Mouse (Mus musculus) B cell, adult 2 months (primary cell): ENCODE data around the gene Myo18b.

ENCODE experiments used
- DNase-seq, 2 experiments: peaks; one replicate each; pipeline ENCODE4 v3.0.0; 2022

Gene Myo18b

DNA sequence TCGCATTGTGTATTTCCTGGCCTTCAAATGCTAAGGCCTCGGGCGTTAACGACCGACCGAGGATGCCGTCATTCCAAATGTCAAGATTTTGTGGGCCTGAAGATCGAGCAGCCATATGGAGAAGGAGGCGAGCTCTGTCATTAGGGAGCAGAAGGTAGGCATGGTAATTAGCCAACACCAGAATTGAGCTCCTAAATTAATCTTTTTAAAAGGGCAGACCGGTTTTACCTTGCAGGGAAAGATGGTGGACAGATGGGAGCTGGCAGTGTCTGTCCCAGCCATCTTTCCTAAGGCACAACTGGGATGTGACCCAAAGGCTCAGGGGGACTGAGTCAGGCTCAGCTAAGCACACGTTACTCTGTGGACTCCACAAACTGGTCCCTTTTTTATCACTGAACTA is 151.6 kb downstream of the Myo18b start:
- DNase-seq: no peak

DNA sequence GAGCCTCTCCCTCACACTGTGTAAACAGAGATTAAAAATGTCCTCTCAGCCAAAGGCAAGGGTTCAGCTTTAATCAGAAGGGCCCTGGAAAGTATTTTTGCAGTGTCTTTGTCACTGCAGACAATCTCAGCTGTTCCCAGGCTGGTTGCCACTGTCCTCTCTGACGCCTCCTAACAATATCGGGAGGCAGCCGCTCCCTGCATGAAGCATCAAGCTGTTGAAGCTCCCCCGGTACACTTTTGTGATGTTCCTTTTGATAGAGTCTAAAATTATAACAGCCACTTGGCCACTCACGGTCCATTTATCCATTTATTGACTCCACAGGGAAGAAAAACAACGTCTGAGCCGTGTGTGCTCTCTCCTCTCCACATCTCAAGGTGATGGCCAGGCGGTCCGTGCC is 153.0 kb downstream of the Myo18b start:
- DNase-seq: no peak

GRCm38 (mm10) chr5:112740651-112741050 is 155.5 kb downstream of the Myo18b start:
- DNase-seq: no peak

GRCm38 (mm10) chr5:112735040-112735439 is 161.1 kb downstream of the Myo18b start:
- DNase-seq: no peak

GRCm38 (mm10) chr5:112730604-112731003 is 165.6 kb downstream of the Myo18b start:
- DNase-seq: no peak

GRCm38 (mm10) chr5:112728432-112728831 is 167.7 kb downstream of the Myo18b start:
- DNase-seq: no peak

GRCm38 (mm10) chr5:112718655-112719306 is 177.4 kb downstream of the Myo18b start:
- no peak for DNase-seq

DNA sequence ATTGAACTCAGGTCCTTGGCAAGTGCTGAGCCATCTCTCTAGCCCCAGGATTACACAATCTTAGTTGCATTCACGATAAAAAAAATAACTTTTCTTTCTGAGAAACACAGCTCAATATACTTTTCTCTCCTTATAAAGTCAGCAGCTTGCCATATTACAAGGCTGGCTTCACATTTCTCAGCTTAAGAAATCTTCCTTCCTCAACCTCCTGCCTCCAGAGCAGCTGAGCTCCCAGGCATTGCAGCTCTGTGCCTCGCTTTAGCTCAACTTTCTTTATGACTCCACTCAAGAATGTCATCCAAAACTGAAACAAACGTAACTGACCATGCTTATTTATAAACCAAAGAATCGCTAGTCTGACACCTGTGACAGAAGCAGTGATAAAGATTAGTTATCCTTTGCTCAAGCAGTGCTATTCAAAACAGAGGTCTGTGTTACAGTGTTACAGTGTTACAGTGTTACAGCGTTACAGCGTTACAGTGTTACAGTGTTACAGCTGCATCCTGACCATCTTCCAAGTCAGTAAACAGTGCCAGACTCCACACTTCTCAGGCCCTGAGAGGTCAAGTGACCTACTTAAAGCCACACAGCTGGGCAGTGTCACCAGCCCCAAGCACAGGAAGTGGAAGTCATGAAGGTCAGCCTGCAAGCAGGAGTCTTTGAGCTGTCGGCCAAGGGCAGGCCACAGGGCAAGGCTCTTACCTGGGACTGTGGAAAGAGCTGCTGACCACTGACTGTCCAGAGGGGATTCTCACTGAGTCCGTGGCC is 181.3 kb downstream of the Myo18b start:
- DNase-seq: no peak

GRCm38 (mm10) chr5:112709831-112710230 is 186.3 kb downstream of the Myo18b start:
- DNase-seq: no peak

GRCm38 (mm10) chr5:112708441-112708840 is 187.7 kb downstream of the Myo18b start:
- DNase-seq: no peak

GRCm38 (mm10) chr5:112707478-112707877 is 188.7 kb downstream of the Myo18b start:
- DNase-seq: no peak

DNA sequence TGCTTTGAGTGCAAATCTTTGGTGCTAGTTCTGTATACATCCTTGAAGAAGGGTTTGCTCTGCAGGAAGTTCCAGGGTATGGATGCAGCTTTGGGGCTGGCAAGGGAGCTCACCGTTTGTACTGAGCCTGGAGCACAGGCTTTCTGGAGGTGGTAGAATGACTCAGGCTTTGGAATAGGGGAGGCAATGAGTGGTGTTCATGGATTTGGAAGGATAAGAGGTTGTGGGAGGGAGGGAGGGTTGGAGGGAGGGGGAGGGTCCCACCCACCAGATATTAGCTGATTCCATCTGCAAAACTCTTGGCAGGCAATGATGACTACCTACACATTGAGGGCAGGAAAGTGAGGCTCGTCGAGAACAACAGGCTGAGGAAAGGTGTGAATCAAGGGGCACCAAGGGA is 195.4 kb downstream of the Myo18b start:
- DNase-seq: no peak

DNA sequence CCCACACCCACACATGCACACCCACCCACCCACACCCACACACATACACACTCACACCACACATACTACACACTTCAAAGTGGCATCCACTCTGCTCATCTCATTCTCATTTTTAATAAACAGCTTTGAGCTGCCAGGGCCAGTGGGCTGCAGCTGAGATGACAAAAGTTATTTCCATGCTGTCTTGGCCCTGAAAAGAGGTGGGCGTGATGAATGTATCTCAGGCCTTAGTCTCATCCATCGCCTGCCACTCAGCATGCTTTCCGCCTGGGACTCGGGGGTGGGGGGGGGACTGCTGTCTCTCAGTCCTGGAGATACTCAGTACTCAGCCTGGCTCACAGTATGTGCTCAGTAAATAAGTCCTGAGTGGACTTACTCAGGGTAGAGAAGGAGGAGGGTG is 199.5 kb downstream of the Myo18b start:
- no peak for DNase-seq

GRCm38 (mm10) chr5:112695254-112695711 is 200.9 kb downstream of the Myo18b start:
- no peak for DNase-seq

DNA sequence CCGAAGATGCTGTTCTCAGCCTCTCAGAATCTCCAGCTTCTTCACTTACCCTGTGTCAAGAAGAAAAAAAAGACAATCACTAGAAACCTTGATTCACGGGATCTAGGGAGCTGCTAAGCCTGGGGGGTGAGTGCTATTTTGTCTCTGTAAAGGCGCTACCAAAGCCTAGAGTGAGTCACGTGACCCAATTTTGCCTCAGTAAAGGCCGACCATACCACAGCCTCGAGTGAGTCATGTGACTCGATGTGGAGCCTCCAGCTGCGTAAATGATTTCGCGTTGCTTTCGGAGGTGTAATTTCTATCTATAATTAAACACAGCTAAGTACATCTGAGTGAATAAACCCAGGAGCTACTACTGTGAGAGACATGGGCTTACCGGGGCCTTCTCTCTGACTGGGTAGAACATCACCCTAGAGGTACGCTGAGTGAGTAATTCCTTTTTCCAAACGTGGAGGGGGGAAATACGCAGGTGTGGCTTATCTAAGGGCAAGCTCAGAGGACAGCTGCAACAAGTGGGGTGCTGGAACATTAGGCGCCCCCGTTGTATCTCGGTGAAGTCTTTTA is 202.8 kb downstream of the Myo18b start:
- DNase-seq: no peak

DNA sequence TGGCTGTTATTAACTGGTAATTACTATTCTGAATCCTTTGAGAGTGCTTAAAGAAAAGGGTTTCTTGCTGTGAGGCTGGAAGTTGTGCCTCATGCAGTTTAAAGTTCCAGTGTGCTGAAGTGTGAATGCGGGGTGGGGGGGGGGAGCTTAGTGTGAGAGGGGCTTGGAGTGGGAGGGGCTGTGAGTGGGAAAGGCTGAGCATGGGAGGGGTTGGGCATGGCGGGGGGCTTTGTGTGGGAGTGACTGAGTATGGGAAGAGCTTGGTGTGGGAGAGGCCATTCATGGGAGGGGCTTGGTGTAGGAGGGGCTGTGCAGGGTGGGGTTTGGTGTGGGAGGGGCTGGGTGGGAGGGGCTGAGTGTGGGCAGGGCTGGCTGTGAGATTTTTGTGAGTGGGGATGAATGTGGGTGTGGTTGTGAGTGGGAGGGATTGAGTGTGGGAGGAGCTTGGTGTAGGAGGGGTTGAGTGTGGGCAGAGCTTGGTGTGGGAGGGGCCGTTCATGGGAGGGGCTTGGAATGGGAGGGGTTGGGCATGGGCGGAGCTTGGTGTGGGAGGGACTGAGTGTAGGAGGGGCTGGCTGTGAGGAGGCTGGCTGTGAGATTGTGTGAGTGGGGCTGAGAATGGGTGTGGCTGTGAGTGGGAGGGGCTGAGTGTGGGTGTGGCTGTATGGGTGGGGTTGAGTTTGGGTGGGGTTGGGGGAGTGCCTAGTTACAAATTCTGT is 208.9 kb downstream of the Myo18b start:
- no peak for DNase-seq

- no peak for DNase-seq
These were observed 209.7 kb downstream of the Myo18b start for GRCm38 (mm10) chr5:112686309-112687099.

DNA sequence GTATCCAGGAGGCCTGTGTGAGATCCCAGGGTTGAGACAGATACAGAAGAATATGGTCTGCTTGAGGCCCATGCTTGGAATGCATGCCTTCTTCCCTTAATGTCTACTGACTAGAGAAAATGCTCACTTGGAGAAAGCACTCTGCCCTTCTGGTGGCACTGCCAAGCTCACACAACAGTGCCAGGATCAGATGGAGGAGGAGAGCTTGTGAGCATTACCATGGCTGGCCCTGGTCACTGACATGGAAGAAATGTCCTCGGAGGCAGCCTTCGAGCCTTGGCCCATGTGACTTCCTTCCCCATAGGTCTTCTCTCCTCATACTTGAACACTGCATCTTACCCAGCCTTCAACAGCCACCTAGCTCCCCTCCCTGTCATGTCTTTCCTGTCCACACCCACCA is 216.9 kb downstream of the Myo18b start:
- no peak for DNase-seq

- no peak for DNase-seq
These were observed 218.0 kb downstream of the Myo18b start for GRCm38 (mm10) chr5:112678153-112678552.

GRCm38 (mm10) chr5:112674806-112675205 is 221.4 kb downstream of the Myo18b start:
- no peak for DNase-seq

- DNase-seq: no peak
These were observed 223.7 kb downstream of the Myo18b start for GRCm38 (mm10) chr5:112672457-112672856.

GRCm38 (mm10) chr5:112671961-112672360 is 224.2 kb downstream of the Myo18b start:
- no peak for DNase-seq

GRCm38 (mm10) chr5:112667153-112667552 is 229.0 kb downstream of the Myo18b start:
- DNase-seq: no peak
